Comparison of ENCODE assay signal across 8 mouse cellular contexts in genomic region chr3:20155476-20155875, GRCm38 (mm10). TPM values are rescaled to one million over a fixed set of nuclear protein-coding genes. Genes with fewer than 3 reads are reported as not detected.
DNase-seq lines count a peak whose midpoint lies in the region; ATAC-seq and TF ChIP-seq lines count a peak whose summit lies in the region.

No protein-coding gene starts in this region.

- TF ChIP-seq EP300 in CH12.LX (IDR thresholded peaks at IDR 0.05; ENCODE audit: low read length): no peak

- no peaks in the 10 kb centered on the region for H3K27me3 ChIP-seq in erythroblast, embryonic 14.5 days (ENCODE audit: control insufficient read depth)
- H3K27me3 ChIP-seq in CH12.LX (replicated peaks): peaks cover 4% of the 10 kb centered on the region
- H3K27me3 ChIP-seq in hindbrain, embryonic 12.5 days: no peaks in the 10 kb centered on the region

- no peak overlapping the region for H3K4me2 ChIP-seq in CH12.LX (ENCODE audit: insufficient read depth, low read depth, poor library complexity, severe bottlenecking)
- H3K4me2 ChIP-seq in hindbrain, embryonic 12.5 days (replicated peaks): peak overlapping the region; percentile 96

- no peak for TF ChIP-seq POLR2A in CH12.LX (IDR thresholded peaks at IDR 0.05; ENCODE audit: low read depth, low read length)

- WGBS in hindbrain, embryonic 12.5 days: 86% methylated on average over 6 of the region's 6 CpGs

- H3K79me2 ChIP-seq in CH12.LX (replicated peaks; ENCODE audit: control insufficient read depth, extremely low read depth, insufficient read depth, poor library complexity, severe bottlenecking): no peaks in the 10 kb centered on the region; the same call in 1 of the 2 replicates

- no peaks in the 10 kb centered on the region for H3K9me3 ChIP-seq in erythroblast, embryonic 14.5 days (ENCODE audit: control insufficient read depth, low read length)
- peaks cover 4% of the 10 kb centered on the region for H3K9me3 ChIP-seq in CH12.LX (replicated peaks; ENCODE audit: low read length)
- peaks cover 14% of the 10 kb centered on the region; the same call in 1 of the 2 replicates for H3K9me3 ChIP-seq in hindbrain, embryonic 12.5 days (replicated peaks)

- H3K4me3 ChIP-seq in erythroblast, embryonic 14.5 days (replicated peaks): peak overlapping the region; percentile 67
- H3K4me3 ChIP-seq in CH12.LX (replicated peaks in 1 of 3; ENCODE audit: low read depth in 2 of 3, low read length in 2 of 3, poor library complexity in 1 of 3): peak overlapping the region in 1 of 3 experiments; percentile 67
- no peak overlapping the region for H3K4me3 ChIP-seq in hindbrain, embryonic 12.5 days

- H3K4me1 ChIP-seq in erythroblast, embryonic 14.5 days (ENCODE audit: control insufficient read depth): peaks cover 9% of the 10 kb centered on the region
- peaks cover 0 to 7% of the 10 kb centered on the region in 2 experiments; a peak in 1 of 4 replicates for H3K4me1 ChIP-seq in CH12.LX (ENCODE audit: control insufficient read depth in 1 of 2, insufficient read depth in 2 of 2)
- peaks cover 6% of the 10 kb centered on the region; the same call in 1 of the 2 replicates for H3K4me1 ChIP-seq in hindbrain, embryonic 12.5 days

- no peak for TF ChIP-seq RAD21 in CH12.LX (IDR thresholded peaks at IDR 0.05; ENCODE audit: low read depth, low read length)

- ATAC-seq in erythroblast, adult 5-6 weeks (replicated peaks; ENCODE audit: low FRiP score, poor library complexity, severe bottlenecking): no peak
- ATAC-seq in hindbrain, embryonic 12.5 days (ENCODE audit: low FRiP score): no peak
- peak; percentile 67 for ATAC-seq in megakaryocyte, adult 5-6 weeks (ENCODE audit: poor library complexity, severe bottlenecking)

- no peak for TF ChIP-seq CTCF in CH12.LX (conservative IDR thresholded peaks at IDR 0.05 in 1 of 2, IDR thresholded peaks at IDR 0.05 in 1 of 2; ENCODE audit: low read depth in 2 of 2, low read length in 2 of 2)

- no peak overlapping the region for H3K27ac ChIP-seq in CH12.LX (ENCODE audit: insufficient read depth, low read depth)
- H3K27ac ChIP-seq in hindbrain, embryonic 12.5 days: no peak overlapping the region

- DNase-seq in CH12.LX (ENCODE audit: extremely low read depth): no peak
- DNase-seq in cerebellum, adult 9-11 months: no peak
- no peak for DNase-seq in kidney, adult 8-10 months
- no peak for DNase-seq in layer of hippocampus, postnatal 36 days

- H3K9ac ChIP-seq in CH12.LX (ENCODE audit: insufficient read depth, low read depth): peak overlapping the region; percentile 45; the same call in 1 of the 2 replicates
- H3K9ac ChIP-seq in hindbrain, embryonic 12.5 days: no peak overlapping the region

- H3K36me3 ChIP-seq in erythroblast, embryonic 14.5 days (ENCODE audit: control insufficient read depth): peaks cover 3% of the 10 kb centered on the region; the same call in 1 of the 2 replicates
- peaks cover 5 to 12% of the 10 kb centered on the region in 2 experiments for H3K36me3 ChIP-seq in CH12.LX (replicated peaks in 1 of 2; ENCODE audit: control insufficient read depth in 1 of 2, insufficient read depth in 1 of 2, low read length in 1 of 2)
- H3K36me3 ChIP-seq in hindbrain, embryonic 12.5 days: no peaks in the 10 kb centered on the region

- in situ Hi-C loops in CH12.LX (cut with MboI; ENCODE audit: low pct_ligation_motif_present, low pct_unique_long_range_greater_than_20kb, low sequenced_read_pairs): no loop called here

- dilution Hi-C loops in CH12.LX (cut with MboI; ENCODE audit: extremely low pct_ligation_motif_present, extremely low pct_unique_long_range_greater_than_20kb, low sequenced_read_pairs): no loop called here

TF ChIP-seq in CH12.LX, 34 proteins besides CTCF, POLR2A, EP300 and RAD21:
- no peak for TF ChIP-seq CHD2 (IDR thresholded peaks at IDR 0.05; ENCODE audit: low read length)
- TF ChIP-seq JUN (IDR thresholded peaks at IDR 0.05; ENCODE audit: insufficient read depth, low read depth, low read length): no peak
- TF ChIP-seq ZC3H11A (IDR thresholded peaks at IDR 0.05; ENCODE audit: low read depth, low read length): no peak
- TF ChIP-seq TCF12 (IDR thresholded peaks at IDR 0.05; ENCODE audit: low read depth, low read length): no peak
- TF ChIP-seq CHD1 (IDR thresholded peaks at IDR 0.05; ENCODE audit: low read depth, low read length): no peak
- no peak for TF ChIP-seq JUND (conservative IDR thresholded peaks at IDR 0.05; ENCODE audit: low read depth, low read length)
- no peak for TF ChIP-seq SIN3A (IDR thresholded peaks at IDR 0.05; ENCODE audit: low read length)
- no peak for TF ChIP-seq ETS1 (conservative IDR thresholded peaks at IDR 0.05; ENCODE audit: low read depth, low read length)
TF ChIP-seq in CH12.LX: peak in this region for 0.

RNA-seq across cellular contexts. Expression of gene Gyg, which starts 0.4 kb away (rescaled TPM):
- 0.10 and 0.16 TPM in 2 replicates for polyA plus RNA-seq in erythroblast, embryonic 14.5 days (2012)
- total RNA-seq in erythroblast, adult 5-6 weeks (2015; ENCODE audit: low replicate concordance): 42.5 and 48.1 TPM in 2 replicates
- total RNA-seq in erythroblast, adult 5-6 weeks (2017; ENCODE audit: low replicate concordance): 13.7 and 15.5 TPM in 2 replicates
- 18.0 and 22.7 TPM in 2 replicates for total RNA-seq in CH12.LX (2012; rRNA removed)
- total RNA-seq in CH12.LX (2014; rRNA removed): 24.2 and 26.2 TPM in 2 replicates
- polyA plus RNA-seq in CH12.LX (2012; ENCODE audit: insufficient read length, low read depth): 15.7 and 19.6 TPM in 2 replicates
- polyA plus RNA-seq in hindbrain, embryonic 12.5 days (2016; fragmentation: Nextera tagmentation; extraction: Ambion mirVana): 26.4 and 27.7 TPM in 2 replicates
- 190 and 197 TPM in 2 replicates for total RNA-seq in megakaryocyte, adult 5-6 weeks (2015)
- total RNA-seq in megakaryocyte, adult 5-6 weeks (2017): 64.1 and 69.4 TPM in 2 replicates
- 10 to 100 TPM; 44.1 to 46.9 TPM for total RNA-seq in layer of hippocampus, postnatal 36 days (2021)
